ENCODE assay signal across 7 mouse cellular contexts in genomic region chr2:6118246-6118645, GRCm38 (mm10). TPM values are rescaled to one million over a fixed set of nuclear protein-coding genes. Genes with fewer than 3 reads are reported as not detected.
DNase-seq lines count a peak whose midpoint lies in the region; ATAC-seq and TF ChIP-seq lines count a peak whose summit lies in the region.

No protein-coding gene starts in this region.

- no peaks in the 10 kb centered on the region for H3K9me3 ChIP-seq in heart, postnatal 0 days (replicated peaks; ENCODE audit: control insufficient read depth, low read length)
- H3K9me3 ChIP-seq in liver, postnatal 0 days (ENCODE audit: low read length) = no peaks in the 10 kb centered on the region
- H3K9me3 ChIP-seq in midbrain, embryonic 10.5 days (replicated peaks) = no peaks in the 10 kb centered on the region
- no peaks in the 10 kb centered on the region for H3K9me3 ChIP-seq in forebrain, embryonic 16.5 days (ENCODE audit: control insufficient read depth, low read length)

- no peaks in the 10 kb centered on the region for H3K27me3 ChIP-seq in heart, postnatal 0 days (ENCODE audit: control insufficient read depth, insufficient read depth, low read length)
- no peaks in the 10 kb centered on the region for H3K27me3 ChIP-seq in liver, postnatal 0 days (ENCODE audit: insufficient read depth, low read length)
- H3K27me3 ChIP-seq in midbrain, embryonic 10.5 days (ENCODE audit: low read depth, poor library complexity, severe bottlenecking) = no peaks in the 10 kb centered on the region
- H3K27me3 ChIP-seq in forebrain, embryonic 16.5 days (replicated peaks; ENCODE audit: control insufficient read depth, insufficient read depth, low read length) = no peaks in the 10 kb centered on the region

- peaks cover 10% of the 10 kb centered on the region; the same call in 1 of the 2 replicates for H3K4me1 ChIP-seq in heart, postnatal 0 days (ENCODE audit: control insufficient read depth, insufficient read depth)
- H3K4me1 ChIP-seq in liver, postnatal 0 days (ENCODE audit: insufficient read depth) = 0 out of 2 replicates have a peak, but pooled peaks cover 5% of the 10 kb centered on the region
- peaks cover 5% of the 10 kb centered on the region; the same call in 1 of the 2 replicates for H3K4me1 ChIP-seq in midbrain, embryonic 10.5 days
- H3K4me1 ChIP-seq in forebrain, embryonic 16.5 days (replicated peaks; ENCODE audit: control insufficient read depth, insufficient read depth, low read length) = no peaks in the 10 kb centered on the region

- H3K9ac ChIP-seq in heart, postnatal 0 days (replicated peaks; ENCODE audit: low read depth, low read length) = no peak overlapping the region
- H3K9ac ChIP-seq in liver, postnatal 0 days (replicated peaks) = no peak overlapping the region
- no peak overlapping the region for H3K9ac ChIP-seq in forebrain, embryonic 16.5 days (replicated peaks; ENCODE audit: low read depth, low read length)

- TF ChIP-seq EP300 in heart, postnatal 0 days (IDR thresholded peaks at IDR 0.05; ENCODE audit: low read depth) = no peak
- TF ChIP-seq EP300 in liver, postnatal 0 days (IDR thresholded peaks at IDR 0.05; ENCODE audit: low read depth) = no peak

- DNase-seq in R1 (ENCODE audit: low read depth, low spot score) = peak; percentile 87
- peak; percentile 51 for DNase-seq in cerebellum, adult 11-12 months
- no peak for DNase-seq in heart, postnatal 0 days (ENCODE audit: low spot score)
- no peak for DNase-seq in liver, postnatal 0 days
- peak; percentile 61 to 63 for DNase-seq in urinary bladder, postnatal 4 days (ENCODE audit: low spot score in 2 of 2)
- no peak for DNase-seq in midbrain, embryonic 10.5 days (ENCODE audit: low spot score)

- ATAC-seq in heart, postnatal 0 days (ENCODE audit: insufficient read depth, low read depth) = peak; percentile 62
- ATAC-seq in liver, postnatal 0 days = peak; percentile 11; the same call in 1 of the 2 replicates
- no peak for ATAC-seq in forebrain, embryonic 16.5 days

- H3K4me3 ChIP-seq in heart, postnatal 0 days (ENCODE audit: low read depth, low read length) = no peak overlapping the region
- no peak overlapping the region for H3K4me3 ChIP-seq in liver, postnatal 0 days (ENCODE audit: low read depth, low read length)
- no peak overlapping the region for H3K4me3 ChIP-seq in midbrain, embryonic 10.5 days
- H3K4me3 ChIP-seq in forebrain, embryonic 16.5 days (replicated peaks; ENCODE audit: low read length) = no peak overlapping the region

- no peak overlapping the region for H3K4me2 ChIP-seq in heart, postnatal 0 days (ENCODE audit: low read depth, low read length)
- no peak overlapping the region for H3K4me2 ChIP-seq in liver, postnatal 0 days (ENCODE audit: low read depth, low read length)
- H3K4me2 ChIP-seq in forebrain, embryonic 16.5 days (ENCODE audit: low read length) = no peak overlapping the region

- no peaks in the 10 kb centered on the region for H3K36me3 ChIP-seq in heart, postnatal 0 days (replicated peaks; ENCODE audit: control insufficient read depth, insufficient read depth, low read length)
- H3K36me3 ChIP-seq in liver, postnatal 0 days (replicated peaks; ENCODE audit: insufficient read depth, low read length) = no peaks in the 10 kb centered on the region
- H3K36me3 ChIP-seq in midbrain, embryonic 10.5 days = no peaks in the 10 kb centered on the region
- no peaks in the 10 kb centered on the region for H3K36me3 ChIP-seq in forebrain, embryonic 16.5 days (ENCODE audit: control insufficient read depth, insufficient read depth)

- H3K27ac ChIP-seq in heart, postnatal 0 days (ENCODE audit: low read depth) = peak overlapping the region; percentile 36
- no peak overlapping the region for H3K27ac ChIP-seq in liver, postnatal 0 days (ENCODE audit: low read depth)
- no peak overlapping the region for H3K27ac ChIP-seq in midbrain, embryonic 10.5 days (replicated peaks)
- no peak overlapping the region for H3K27ac ChIP-seq in forebrain, embryonic 16.5 days (ENCODE audit: low read length)

- WGBS in heart, postnatal 0 days = 40% methylated on average over 10 of the region's 10 CpGs
- WGBS in liver, postnatal 0 days (ENCODE audit: insufficient replicate concordance) = 65% methylated on average over 10 of the region's 10 CpGs
- WGBS in midbrain, embryonic 10.5 days = 86% methylated on average over 10 of the region's 10 CpGs
- WGBS in forebrain, embryonic 16.5 days = 80% methylated on average over 10 of the region's 10 CpGs

- TF ChIP-seq CTCF in heart, postnatal 0 days (IDR thresholded peaks at IDR 0.05; ENCODE audit: low read depth) = no peak
- TF ChIP-seq CTCF in liver, postnatal 0 days (IDR thresholded peaks at IDR 0.05; ENCODE audit: low read depth) = no peak

RNA-seq across cellular contexts. Expression of gene Proser2, which starts 11.8 kb away (rescaled TPM):
- 39.8 and 61.1 TPM in 2 replicates for total RNA-seq in heart, postnatal 0 days (2014; rRNA removed; ENCODE audit: low replicate concordance)
- polyA plus RNA-seq in heart, postnatal 0 days (2015; fragmentation: Nextera tagmentation; extraction: Ambion mirVana) = 14.7 and 17.9 TPM in 2 replicates
- polyA plus RNA-seq in liver, postnatal 0 days (2015; fragmentation: Nextera tagmentation; extraction: Ambion mirVana) = 10.3 and 15.8 TPM in 2 replicates
- 3.2 and 3.3 TPM in 2 replicates for polyA plus RNA-seq in midbrain, embryonic 10.5 days (2016; fragmentation: Nextera tagmentation; extraction: Ambion mirVana)
- 3.7 and 4.0 TPM in 2 replicates for polyA plus RNA-seq in forebrain, embryonic 16.5 days (2015; fragmentation: Nextera tagmentation; extraction: Ambion mirVana)

Comparison
In these comparisons a context has a peak if more than half of its experiments do, and no peak if none do; other contexts are left out.
1. DNase-seq: peak in R1 (single experiment), cerebellum, adult 11-12 months (single experiment) and urinary bladder, postnatal 4 days (2 of 2); none in heart, postnatal 0 days (single experiment), liver, postnatal 0 days (single experiment) and midbrain, embryonic 10.5 days (single experiment).